Mouse (Mus musculus) kidney, postnatal 0 days (tissue): ENCODE measurements around the gene Rrp7a. TPM values are rescaled to one million over a fixed set of nuclear protein-coding genes. Genes with fewer than 3 reads are reported as not detected.
A peak's percentile ranks its signal among the peaks of the same experiment; 100 is the strongest.

ENCODE experiments used
- ATAC-seq: fragments of 200-750 bp; cut with Nextera tagmentation; replicated peaks from 2 replicates; pipeline ENCODE4 v1.8.0; 2017; ENCODE audit warnings: low read depth, moderate number of reproducible peaks, moderate TSS enrichment, moderate library complexity; ENCODE audit not compliant: low FRiP score
- DNase-seq: peaks from one replicate; pipeline ENCODE4 v3.0.0-alpha.2; 2016; ENCODE audit warnings: low spot score
- H3K27ac ChIP-seq: fragments of 300-500 bp; sonication (generic); 2 replicates; pipeline ENCODE4 v1.5.1; 2014; ENCODE audit warnings: mild to moderate bottlenecking
- H3K27me3 ChIP-seq: fragments of 300-500 bp; sonication (generic); 2 replicates; pipeline ENCODE4 v1.6.1; 2014; ENCODE audit warnings: low read length, mixed read lengths; ENCODE audit not compliant: insufficient read depth
- H3K36me3 ChIP-seq: fragments of 300-500 bp; sonication (generic); 2 replicates; pipeline ENCODE4 v1.6.1; 2014; ENCODE audit warnings: low read length, mixed read lengths; ENCODE audit not compliant: insufficient read depth
- H3K4me1 ChIP-seq: fragments of 300-500 bp; sonication (generic); replicated peaks from 2 replicates; pipeline ENCODE4 v1.6.1; 2014; ENCODE audit warnings: antibody characterized with exemption, low read length, mixed read lengths; ENCODE audit not compliant: insufficient read depth
- H3K4me2 ChIP-seq: fragments of 300-500 bp; sonication (generic); 2 replicates; pipeline ENCODE4 v1.6.1; 2014; ENCODE audit warnings: mild to moderate bottlenecking, low read length, moderate library complexity, mixed read lengths
- H3K4me3 ChIP-seq: fragments of 300-500 bp; sonication (generic); replicated peaks from 2 replicates; pipeline ENCODE4 v1.5.1; 2014; ENCODE audit warnings: low read depth, low read length
- H3K9ac ChIP-seq: fragments of 300-500 bp; sonication (generic); 2 replicates; pipeline ENCODE4 v1.6.1; 2014; ENCODE audit warnings: low read depth, low read length
- H3K9me3 ChIP-seq: fragments of 300-500 bp; sonication (generic); replicated peaks from 2 replicates; pipeline ENCODE4 v1.6.1; 2016; ENCODE audit warnings: low read length, inconsistent platforms, mixed read lengths
- CTCF ChIP-seq: IDR thresholded peaks from 2 replicates; pipeline ENCODE4 v1.5.1; 2016; ENCODE audit warnings: antibody characterized with exemption, low read depth, mild to moderate bottlenecking, moderate library complexity
- WGBS: fragments of 180-500 bp; shearing (Covaris S2); extraction: QIAGEN DNeasy Blood & Tissue Kit; methylation state at CpG from one replicate; pipeline ENCODE4 v1.1.7; 2014; 5-methylcytosine and 5-hydroxymethylcytosine counted together
- polyA plus RNA-seq: library from polyadenylated mRNA; unstranded; fragments of >200 nt; fragmentation: Nextera tagmentation; extraction: Ambion mirVana; gene quantifications from 2 replicates; pipeline ENCODE4 v1.2.1, GENCODE M21; 2015

The Rrp7a gene
- polyA plus RNA-seq, 1 experiment from 2014 or later: 52.9 TPM

DNA sequence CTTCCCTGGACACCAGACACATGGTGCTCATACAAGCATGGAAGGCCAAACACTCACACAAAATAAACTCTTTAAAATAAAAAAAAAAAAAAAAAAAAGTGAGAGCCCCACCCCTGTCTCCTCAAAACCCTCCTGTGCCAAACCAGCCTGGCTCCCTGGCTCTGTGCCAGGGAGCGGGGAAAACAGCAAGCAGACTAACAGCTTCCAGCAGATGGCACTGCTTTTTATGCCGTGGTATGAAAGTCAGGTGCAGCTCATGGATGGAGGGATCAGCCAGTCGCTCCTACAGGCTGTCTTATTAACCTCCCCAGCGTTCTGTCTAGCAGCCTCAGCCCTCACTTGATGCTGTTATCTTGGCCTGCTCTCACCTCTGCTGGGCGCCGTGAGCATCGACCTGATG lies 4.2 kb downstream of the Rrp7a start:
- ATAC-seq (no peak), DNase-seq (peak; percentile 67)
- peak; percentile 68 for TF ChIP-seq CTCF
- no peak overlapping the region for H3K4me2 ChIP-seq
- WGBS: 63% methylated on average over 7 of the region's 7 CpGs
- H3K9me3 ChIP-seq: no peaks in the 10 kb centered on the region
- H3K27ac ChIP-seq: no peak overlapping the region
- H3K9ac ChIP-seq: no peak overlapping the region
- peaks cover 23% of the 10 kb centered on the region for H3K36me3 ChIP-seq
- H3K4me3 ChIP-seq: no peak overlapping the region
- no peaks in the 10 kb centered on the region for H3K27me3 ChIP-seq
- H3K4me1 ChIP-seq: peaks cover 4% of the 10 kb centered on the region; the same call in 1 of the 2 replicates

- Histone ChIP-seq H3K4me3 (no peak overlapping the region), H3K9me3 (no peaks in the 10 kb centered on the region), H3K9ac (no peak overlapping the region), H3K4me2 (no peak overlapping the region), H3K36me3 (peaks cover 23% of the 10 kb centered on the region), H3K27me3 (no peaks in the 10 kb centered on the region), H3K27ac (no peak overlapping the region), H3K4me1 (peaks cover 7% of the 10 kb centered on the region; the same call in 1 of the 2 replicates)
- 69% methylated on average over 6 of the region's 6 CpGs for WGBS
- TF ChIP-seq CTCF: no peak
- ATAC-seq (no peak), DNase-seq (no peak)
These were observed 7.5 kb downstream of the Rrp7a start for GRCm38 (mm10) chr15:83115071-83115470.

DNA sequence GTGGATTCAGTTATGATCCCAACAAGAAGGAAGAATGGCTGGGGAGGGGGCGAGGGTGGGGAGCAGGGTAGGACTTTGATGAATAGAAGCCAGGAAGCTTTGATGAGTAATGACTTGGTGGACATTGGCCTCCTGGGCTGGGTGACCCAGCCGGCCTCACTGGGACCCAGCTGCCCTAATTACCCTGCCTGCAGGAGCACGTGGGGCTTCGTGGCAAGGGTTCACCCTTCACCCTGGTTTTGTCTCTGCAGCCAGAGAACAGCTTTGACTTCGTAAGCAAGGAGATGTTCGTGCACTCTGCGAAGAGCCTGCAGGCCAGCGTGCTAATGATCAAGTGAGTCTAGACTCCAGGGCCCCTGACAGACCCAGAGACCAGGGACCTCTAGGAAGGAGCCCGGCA lies 8.5 kb downstream of the Rrp7a start:
- 75% methylated on average over 9 of the region's 9 CpGs for WGBS
- ATAC-seq (no peak), DNase-seq (no peak)
- H3K27me3 ChIP-seq: no peaks in the 10 kb centered on the region
- H3K27ac ChIP-seq: no peak overlapping the region
- H3K36me3 ChIP-seq: peaks cover 23% of the 10 kb centered on the region
- H3K9ac ChIP-seq: no peak overlapping the region
- H3K4me3 ChIP-seq: no peak overlapping the region
- H3K4me1 ChIP-seq: peaks cover 7% of the 10 kb centered on the region; the same call in 1 of the 2 replicates
- TF ChIP-seq CTCF: no peak
- H3K4me2 ChIP-seq: no peak overlapping the region
- no peaks in the 10 kb centered on the region for H3K9me3 ChIP-seq

- peaks cover 13% of the 10 kb centered on the region for H3K36me3 ChIP-seq
- no peak overlapping the region for H3K4me2 ChIP-seq
- peaks cover 7% of the 10 kb centered on the region; the same call in 1 of the 2 replicates for H3K4me1 ChIP-seq
- H3K27me3 ChIP-seq: no peaks in the 10 kb centered on the region
- peak; percentile 81 for TF ChIP-seq CTCF
- no peaks in the 10 kb centered on the region for H3K9me3 ChIP-seq
- ATAC-seq (no peak; the same call in 1 of the 2 replicates), DNase-seq (peak; percentile 81)
- no peak overlapping the region for H3K4me3 ChIP-seq
- no peak overlapping the region for H3K9ac ChIP-seq
- WGBS: 4% methylated on average over 10 of the region's 11 CpGs
- H3K27ac ChIP-seq: no peak overlapping the region
These were observed 9.7 kb downstream of the Rrp7a start for GRCm38 (mm10) chr15:83112898-83113297.

DNA sequence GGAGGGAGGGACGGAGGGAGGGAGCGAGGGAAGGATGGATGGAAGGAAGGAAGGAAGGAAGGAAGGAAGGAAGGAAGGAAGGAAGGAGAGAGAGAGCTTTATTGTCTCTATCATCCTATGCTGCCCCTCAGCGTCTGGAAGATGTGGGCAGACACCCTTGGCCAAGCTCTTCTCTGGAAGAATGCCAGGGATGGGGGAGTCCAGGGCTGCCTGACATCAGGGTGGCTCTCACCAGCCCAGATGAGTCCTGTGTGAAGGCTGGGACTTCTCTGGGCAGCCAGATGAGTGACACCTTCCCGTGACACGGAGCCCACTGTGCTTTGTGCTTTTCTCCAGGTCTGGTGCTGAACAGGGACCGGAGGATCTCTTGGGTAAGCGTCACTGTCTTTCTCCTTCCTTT lies 10.7 kb downstream of the Rrp7a start:
- H3K9me3 ChIP-seq: no peaks in the 10 kb centered on the region
- H3K27ac ChIP-seq: no peak overlapping the region
- no peak overlapping the region for H3K9ac ChIP-seq
- no peaks in the 10 kb centered on the region for H3K27me3 ChIP-seq
- DNase-seq (no peak), ATAC-seq (no peak)
- no peak overlapping the region for H3K4me3 ChIP-seq
- 79% methylated on average over 7 of the region's 7 CpGs for WGBS
- no peak for TF ChIP-seq CTCF
- no peak overlapping the region for H3K4me2 ChIP-seq
- peaks cover 3% of the 10 kb centered on the region; the same call in 1 of the 2 replicates for H3K36me3 ChIP-seq
- peaks cover 7% of the 10 kb centered on the region; the same call in 1 of the 2 replicates for H3K4me1 ChIP-seq

GRCm38 (mm10) chr15:83111290-83111689 lies 11.3 kb downstream of the Rrp7a start:
- H3K27me3 ChIP-seq: no peaks in the 10 kb centered on the region
- 55% methylated on average over 6 of the region's 6 CpGs for WGBS
- no peak for TF ChIP-seq CTCF
- no peaks in the 10 kb centered on the region for H3K9me3 ChIP-seq
- no peak overlapping the region for H3K27ac ChIP-seq
- ATAC-seq (no peak), DNase-seq (no peak)
- H3K4me3 ChIP-seq: no peak overlapping the region
- peaks cover 7% of the 10 kb centered on the region; the same call in 1 of the 2 replicates for H3K4me1 ChIP-seq
- no peak overlapping the region for H3K4me2 ChIP-seq
- no peaks in the 10 kb centered on the region for H3K36me3 ChIP-seq
- no peak overlapping the region for H3K9ac ChIP-seq

DNA sequence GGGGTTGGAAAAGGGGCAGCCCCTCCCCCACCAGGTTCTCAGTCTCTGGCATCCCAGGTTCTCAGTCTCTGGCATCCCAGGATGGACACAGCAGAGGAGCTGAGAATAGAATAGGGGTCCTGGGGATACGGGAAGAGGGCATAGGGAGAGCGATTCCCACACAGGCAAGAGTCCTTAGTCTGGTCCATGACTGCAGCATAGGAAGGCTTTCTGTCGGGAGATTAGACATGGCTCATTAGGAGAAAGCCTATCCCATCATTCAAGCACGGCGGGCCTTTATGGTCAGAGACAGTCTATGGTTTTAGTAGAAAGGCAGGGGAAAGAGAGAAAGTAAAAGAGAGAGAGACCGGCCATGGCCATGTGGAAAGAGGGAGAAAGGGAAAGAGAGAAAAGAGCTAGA lies 14.8 kb downstream of the Rrp7a start:
- Histone ChIP-seq H3K4me1 (0 out of 2 replicates have a peak, but pooled peaks cover 4% of the 10 kb centered on the region), H3K4me3 (no peak overlapping the region), H3K9me3 (no peaks in the 10 kb centered on the region), H3K4me2 (no peak overlapping the region), H3K9ac (0 out of 2 replicates have a peak overlapping the region, but pooled peaks have one; percentile 2), H3K27me3 (no peaks in the 10 kb centered on the region), H3K27ac (no peak overlapping the region), H3K36me3 (no peaks in the 10 kb centered on the region)
- no peak for TF ChIP-seq CTCF
- ATAC-seq (no peak), DNase-seq (no peak)
- WGBS: 49% methylated on average over 6 of the region's 6 CpGs
